Mouse (Mus musculus) MEL (cell line): ENCODE measurements at regions not wholly inside any gene's neighbourhood (a gene's known extent, or its start where the extent isn't known, plus 50 kb on each side); places are given as distances from the start of the nearest gene placed in this dataset.

ENCODE experiments used
- CHD1 ChIP-seq: IDR thresholded peaks from 2 replicates; pipeline ENCODE4 v1.6.1; 2012; ENCODE audit warnings: low read depth, mild to moderate bottlenecking, inconsistent platforms, low read length, improper control_type of control experiment
- CTCF ChIP-seq, 3 experiments: IDR thresholded peaks in 2 of 3; conservative IDR thresholded peaks in 1 of 3; 2 replicates each; pipeline ENCODE4 v1.5.1; 2011 to 2012; ENCODE audit warnings: low read length in 3 of 3, low read depth in 2 of 3, mild to moderate bottlenecking in 2 of 3, improper control_type of control experiment in 1 of 3, inconsistent platforms in 1 of 3, mixed read lengths in 1 of 3, moderate library complexity in 1 of 3; ENCODE audit not compliant: control insufficient read depth in 1 of 3, insufficient read depth in 1 of 3, poor library complexity in 1 of 3, severe bottlenecking in 1 of 3
- EP300 ChIP-seq, 2 experiments: IDR thresholded peaks; 2 replicates each; pipeline ENCODE4 v1.6.1; 2011; ENCODE audit warnings: improper control_type of control experiment in 2 of 2, low read length in 2 of 2, low read depth in 1 of 2, mild to moderate bottlenecking in 1 of 2
- GATA1 ChIP-seq: IDR thresholded peaks from 2 replicates; pipeline ENCODE4 v1.6.1; 2011; ENCODE audit warnings: low read depth, low read length, improper control_type of control experiment
- MXI1 ChIP-seq: IDR thresholded peaks from 2 replicates; pipeline ENCODE4 v1.6.1; 2011; ENCODE audit warnings: mild to moderate bottlenecking, low read depth, low read length, improper control_type of control experiment
- NRF1 ChIP-seq: IDR thresholded peaks from 2 replicates; pipeline ENCODE4 v1.6.1; 2014; ENCODE audit warnings: low read depth, mild to moderate bottlenecking, inconsistent platforms, low read length, improper control_type of control experiment, moderate library complexity; ENCODE audit not compliant: poor library complexity, insufficient read depth, severe bottlenecking
- POLR2AphosphoS2 ChIP-seq: IDR thresholded peaks from 2 replicates; pipeline ENCODE4 v1.6.1; 2011; ENCODE audit warnings: low read length, improper control_type of control experiment
- UBTF ChIP-seq: IDR thresholded peaks from 2 replicates; pipeline ENCODE4 v1.6.1; 2012; ENCODE audit warnings: low read depth, mild to moderate bottlenecking, inconsistent platforms, low read length, improper control_type of control experiment, moderate library complexity, borderline replicate concordance; ENCODE audit not compliant: insufficient read depth
- USF1 ChIP-seq: IDR thresholded peaks from 2 replicates; pipeline ENCODE4 v1.6.1; 2014; ENCODE audit warnings: low read depth, mild to moderate bottlenecking, inconsistent platforms, low read length, improper control_type of control experiment, moderate library complexity

GRCm38 (mm10) chr12:70752911-70753290, 72.4 kb upstream of the Frmd6 start:
- TF ChIP-seq USF1 (no peak), EP300 (IDR thresholded peaks at IDR 0.05; ENCODE audit: low read depth in 1 of 2, low read length in 2 of 2) (no peak), CTCF (IDR thresholded peaks at IDR 0.05 in 2 of 3, conservative IDR thresholded peaks at IDR 0.05 in 1 of 3; ENCODE audit: control insufficient read depth in 1 of 3, insufficient read depth in 1 of 3, low read depth in 2 of 3, low read length in 3 of 3, poor library complexity in 1 of 3, severe bottlenecking in 1 of 3) (no peak), NRF1 (no peak), CHD1 (no peak), UBTF (no peak), MXI1 (no peak), POLR2AphosphoS2 (no peak), GATA1 (no peak)
